Mouse (Mus musculus): ENCODE measurements around the gene Dnm3. TPM values are rescaled to one million over a fixed set of nuclear protein-coding genes. Genes with fewer than 3 reads are reported as not detected.

The Dnm3 gene
- total and polyA plus RNA-seq, 2 experiments from 2014 or later, result 56.3 to 64.7 TPM

GRCm38 (mm10) chr1:162083886-162084478 is 393.9 kb downstream of the Dnm3 start:
- DNase-seq (ENCODE audit: low spot score), result no peak
- Histone ChIP-seq H3K27me3 (ENCODE audit: insufficient read depth, low read length) (no peaks in the 10 kb centered on the region), H3K4me2 (ENCODE audit: low read depth, low read length) (no peak overlapping the region), H3K9ac (replicated peaks; ENCODE audit: low read length) (no peak overlapping the region), H3K36me3 (ENCODE audit: insufficient read depth, low read length) (no peaks in the 10 kb centered on the region), H3K27ac (no peak overlapping the region), H3K4me1 (ENCODE audit: insufficient read depth, low read length) (no peaks in the 10 kb centered on the region), H3K9me3 (ENCODE audit: low read length) (no peaks in the 10 kb centered on the region), H3K4me3 (ENCODE audit: low read length) (no peak overlapping the region)
- TF ChIP-seq CTCF (IDR thresholded peaks at IDR 0.05; ENCODE audit: low read depth), result no peak
- ATAC-seq, result no peak
- 69% methylated on average over 9 of the region's 9 CpGs for WGBS

- Histone ChIP-seq H3K9me3 (ENCODE audit: low read length) (no peaks in the 10 kb centered on the region), H3K4me2 (ENCODE audit: low read depth, low read length) (no peak overlapping the region), H3K36me3 (ENCODE audit: insufficient read depth, low read length) (no peaks in the 10 kb centered on the region), H3K4me3 (ENCODE audit: low read length) (no peak overlapping the region), H3K27ac (no peak overlapping the region), H3K27me3 (ENCODE audit: insufficient read depth, low read length) (no peaks in the 10 kb centered on the region), H3K9ac (replicated peaks; ENCODE audit: low read length) (no peak overlapping the region), H3K4me1 (ENCODE audit: insufficient read depth, low read length) (no peaks in the 10 kb centered on the region)
- ATAC-seq (no peak), DNase-seq (ENCODE audit: low spot score) (no peak)
- TF ChIP-seq CTCF (IDR thresholded peaks at IDR 0.05; ENCODE audit: low read depth), result no peak
- WGBS, result 84% methylated on average over 2 of the region's 2 CpGs
These were observed 394.5 kb downstream of the Dnm3 start for GRCm38 (mm10) chr1:162083354-162083753.

DNA sequence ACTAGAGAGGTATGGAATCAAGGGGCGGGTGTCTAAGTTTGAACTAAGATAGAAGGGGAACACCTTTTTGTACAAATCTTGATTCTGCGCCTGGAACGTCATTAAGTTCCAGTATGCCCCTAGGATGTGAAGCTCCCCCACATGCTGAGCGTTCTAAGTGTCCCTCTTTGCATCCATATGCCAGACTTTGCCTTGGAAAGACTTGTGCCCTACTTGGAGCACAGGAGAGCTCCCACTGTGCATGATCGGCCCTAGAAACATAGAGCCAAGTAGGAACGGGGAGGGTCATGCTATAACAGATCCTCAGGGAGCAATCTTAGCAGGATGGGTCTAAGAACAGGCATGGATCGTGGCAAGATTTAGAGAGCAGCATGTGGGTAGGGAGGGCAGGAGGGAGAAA is 395.1 kb downstream of the Dnm3 start:
- WGBS, result 62% methylated on average over 7 of the region's 7 CpGs
- no peak for ATAC-seq

DNA sequence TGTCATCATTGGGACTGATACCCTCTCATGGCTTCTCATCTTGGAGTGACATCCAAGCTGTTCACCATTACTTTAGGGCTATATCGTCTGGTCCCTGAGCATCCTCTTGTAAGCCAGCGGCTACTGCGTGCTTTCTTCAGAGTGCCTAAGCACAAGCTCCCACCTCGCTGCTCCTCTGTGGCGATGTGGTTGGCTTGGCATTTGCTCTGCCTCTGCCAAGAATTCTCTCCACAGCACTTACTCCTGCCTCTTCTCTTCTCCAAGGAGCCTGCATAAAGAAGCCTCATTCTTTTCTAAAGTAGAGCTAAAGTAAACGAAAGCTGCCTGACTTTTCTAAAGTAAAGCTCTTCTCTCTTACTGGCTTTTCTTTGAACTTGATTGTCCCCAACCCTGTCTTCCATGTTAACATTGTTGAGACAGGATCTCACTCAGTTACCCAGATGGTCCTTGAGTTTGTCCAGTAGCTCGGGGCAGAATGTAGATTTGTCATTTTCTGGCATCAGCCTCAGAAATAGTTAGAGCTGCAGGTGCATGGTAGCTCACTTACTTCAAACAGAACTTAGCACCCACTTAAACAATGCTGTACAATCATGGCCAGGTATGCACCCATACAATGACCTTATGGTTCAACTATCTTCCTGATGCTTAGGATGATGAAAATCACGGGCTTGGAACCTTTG is 396.0 kb downstream of the Dnm3 start:
- 63% methylated on average over 8 of the region's 8 CpGs for WGBS
- peak; percentile 14 for DNase-seq (ENCODE audit: low spot score)
- H3K36me3 ChIP-seq (ENCODE audit: insufficient read depth, low read length), result no peaks in the 10 kb centered on the region
- no peak overlapping the region for H3K27ac ChIP-seq
- no peaks in the 10 kb centered on the region for H3K4me1 ChIP-seq (ENCODE audit: insufficient read depth, low read length)
- H3K9me3 ChIP-seq (ENCODE audit: low read length), result no peaks in the 10 kb centered on the region
- H3K9ac ChIP-seq (replicated peaks; ENCODE audit: low read length), result no peak overlapping the region
- no peak overlapping the region for H3K4me2 ChIP-seq (ENCODE audit: low read depth, low read length)
- H3K27me3 ChIP-seq (ENCODE audit: insufficient read depth, low read length), result no peaks in the 10 kb centered on the region
- TF ChIP-seq CTCF (IDR thresholded peaks at IDR 0.05; ENCODE audit: low read depth), result no peak
- ATAC-seq, result peak; percentile 32; the same call in 1 of the 2 replicates
- H3K4me3 ChIP-seq (ENCODE audit: low read length), result no peak overlapping the region

More for the DNA sequence above, 395.1 kb downstream of the Dnm3 start:
- Histone ChIP-seq H3K4me3 (ENCODE audit: low read length) (no peak overlapping the region), H3K27me3 (ENCODE audit: insufficient read depth, low read length) (no peaks in the 10 kb centered on the region), H3K36me3 (ENCODE audit: insufficient read depth, low read length) (no peaks in the 10 kb centered on the region), H3K9me3 (ENCODE audit: low read length) (no peaks in the 10 kb centered on the region), H3K4me2 (ENCODE audit: low read depth, low read length) (no peak overlapping the region), H3K4me1 (ENCODE audit: insufficient read depth, low read length) (no peaks in the 10 kb centered on the region), H3K27ac (no peak overlapping the region), H3K9ac (replicated peaks; ENCODE audit: low read length) (no peak overlapping the region)
- peak; percentile 7 for DNase-seq (ENCODE audit: low spot score)
- no peak for TF ChIP-seq CTCF (IDR thresholded peaks at IDR 0.05; ENCODE audit: low read depth)

GRCm38 (mm10) chr1:162079989-162080388 is 397.8 kb downstream of the Dnm3 start:
- Histone ChIP-seq H3K27me3 (ENCODE audit: insufficient read depth, low read length) (no peaks in the 10 kb centered on the region), H3K4me1 (ENCODE audit: insufficient read depth, low read length) (no peaks in the 10 kb centered on the region), H3K4me2 (ENCODE audit: low read depth, low read length) (no peak overlapping the region), H3K36me3 (ENCODE audit: insufficient read depth, low read length) (no peaks in the 10 kb centered on the region), H3K27ac (no peak overlapping the region), H3K9ac (replicated peaks; ENCODE audit: low read length) (no peak overlapping the region), H3K4me3 (ENCODE audit: low read length) (no peak overlapping the region), H3K9me3 (ENCODE audit: low read length) (no peaks in the 10 kb centered on the region)
- 88% methylated on average over 7 of the region's 7 CpGs for WGBS
- no peak for ATAC-seq
- DNase-seq (ENCODE audit: low spot score), result no peak
- no peak for TF ChIP-seq CTCF (IDR thresholded peaks at IDR 0.05; ENCODE audit: low read depth)

DNA sequence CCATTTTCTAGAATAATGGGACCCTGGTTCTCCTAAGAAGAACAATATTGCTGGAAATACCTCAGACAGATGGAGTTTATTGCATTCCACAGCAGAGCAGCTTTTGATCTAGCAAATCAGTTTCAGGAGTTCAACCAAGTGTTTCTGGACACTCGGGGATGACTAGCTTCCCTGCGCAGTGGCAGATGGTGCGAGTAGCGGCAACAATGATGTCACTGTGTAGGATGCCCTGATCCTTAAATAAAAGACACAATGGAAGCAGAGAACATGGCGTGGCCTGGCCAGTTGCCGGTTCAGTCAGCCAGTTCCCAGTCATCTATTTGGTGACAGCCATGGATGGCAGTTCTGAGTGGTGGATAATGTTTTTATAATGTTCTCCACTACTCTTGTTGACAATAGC is 400.4 kb downstream of the Dnm3 start:
- no peaks in the 10 kb centered on the region for H3K4me1 ChIP-seq (ENCODE audit: insufficient read depth, low read length)
- H3K36me3 ChIP-seq (ENCODE audit: insufficient read depth, low read length), result no peaks in the 10 kb centered on the region
- ATAC-seq, result 0 out of 2 replicates have a peak, but pooled peaks have one; percentile 43
- no peak for DNase-seq (ENCODE audit: low spot score)
- H3K9me3 ChIP-seq (ENCODE audit: low read length), result no peaks in the 10 kb centered on the region
- no peak overlapping the region for H3K9ac ChIP-seq (replicated peaks; ENCODE audit: low read length)
- H3K27ac ChIP-seq, result no peak overlapping the region
- WGBS, result 66% methylated on average over 6 of the region's 6 CpGs
- no peaks in the 10 kb centered on the region for H3K27me3 ChIP-seq (ENCODE audit: insufficient read depth, low read length)
- TF ChIP-seq CTCF (IDR thresholded peaks at IDR 0.05; ENCODE audit: low read depth), result no peak
- H3K4me3 ChIP-seq (ENCODE audit: low read length), result no peak overlapping the region
- H3K4me2 ChIP-seq (ENCODE audit: low read depth, low read length), result no peak overlapping the region

GRCm38 (mm10) chr1:162076581-162077001 is 401.2 kb downstream of the Dnm3 start:
- H3K4me2 ChIP-seq (ENCODE audit: low read depth, low read length), result no peak overlapping the region
- no peak overlapping the region for H3K27ac ChIP-seq
- TF ChIP-seq CTCF (IDR thresholded peaks at IDR 0.05; ENCODE audit: low read depth), result no peak
- no peaks in the 10 kb centered on the region for H3K36me3 ChIP-seq (ENCODE audit: insufficient read depth, low read length)
- WGBS, result 70% methylated on average over 10 of the region's 10 CpGs
- no peak for ATAC-seq
- H3K4me1 ChIP-seq (ENCODE audit: insufficient read depth, low read length), result no peaks in the 10 kb centered on the region
- no peak overlapping the region for H3K4me3 ChIP-seq (ENCODE audit: low read length)
- no peaks in the 10 kb centered on the region for H3K9me3 ChIP-seq (ENCODE audit: low read length)
- no peaks in the 10 kb centered on the region for H3K27me3 ChIP-seq (ENCODE audit: insufficient read depth, low read length)
- DNase-seq (ENCODE audit: low spot score), result no peak
- H3K9ac ChIP-seq (replicated peaks; ENCODE audit: low read length), result no peak overlapping the region
